Mouse (Mus musculus): ENCODE data around the gene Filip1l.

Gene Filip1l

GRCm38 (mm10) chr16:57484043-57484795 is 131.3 kb downstream of the Filip1l start:
- DNase-seq (ENCODE audit: low spot score): no peak

- no peak for DNase-seq (ENCODE audit: low spot score)
These were observed 132.4 kb downstream of the Filip1l start for GRCm38 (mm10) chr16:57485265-57485664.

- no peak for DNase-seq (ENCODE audit: low spot score)
These were observed 133.4 kb downstream of the Filip1l start for GRCm38 (mm10) chr16:57486266-57486665.

GRCm38 (mm10) chr16:57488661-57489060 is 135.8 kb downstream of the Filip1l start:
- no peak for DNase-seq (ENCODE audit: low spot score)

- DNase-seq (ENCODE audit: low spot score): no peak
These were observed 137.8 kb downstream of the Filip1l start for GRCm38 (mm10) chr16:57490691-57491090.

GRCm38 (mm10) chr16:57491853-57492252 is 139.0 kb downstream of the Filip1l start:
- DNase-seq (ENCODE audit: low spot score): peak; percentile 53

- peak; percentile 25 for DNase-seq (ENCODE audit: low spot score)
These were observed 142.7 kb downstream of the Filip1l start for GRCm38 (mm10) chr16:57495476-57496203.

GRCm38 (mm10) chr16:57496437-57497173 is 143.7 kb downstream of the Filip1l start:
- DNase-seq (ENCODE audit: low spot score): no peak

- no peak for DNase-seq (ENCODE audit: low spot score)
These were observed 148.0 kb downstream of the Filip1l start for GRCm38 (mm10) chr16:57500851-57501250.

GRCm38 (mm10) chr16:57502230-57502629 is 149.3 kb downstream of the Filip1l start:
- no peak for DNase-seq (ENCODE audit: low spot score)

GRCm38 (mm10) chr16:57502761-57503160 is 149.9 kb downstream of the Filip1l start:
- no peak for DNase-seq (ENCODE audit: low spot score)

- no peak for DNase-seq (ENCODE audit: low spot score)
These were observed 151.8 kb downstream of the Filip1l start for GRCm38 (mm10) chr16:57504728-57505127.

GRCm38 (mm10) chr16:57506133-57506532 is 153.2 kb downstream of the Filip1l start:
- no peak for DNase-seq (ENCODE audit: low spot score)

- no peak for DNase-seq (ENCODE audit: low spot score)
These were observed 155.5 kb downstream of the Filip1l start for GRCm38 (mm10) chr16:57508351-57508750.

GRCm38 (mm10) chr16:57509099-57509498 is 156.2 kb downstream of the Filip1l start:
- DNase-seq (ENCODE audit: low spot score): no peak

GRCm38 (mm10) chr16:57513562-57513961 is 160.7 kb downstream of the Filip1l start:
- no peak for DNase-seq (ENCODE audit: low spot score)

GRCm38 (mm10) chr16:57514371-57514770 is 161.5 kb downstream of the Filip1l start:
- DNase-seq (ENCODE audit: low spot score): no peak

- DNase-seq (ENCODE audit: low spot score): no peak
These were observed 162.7 kb downstream of the Filip1l start for GRCm38 (mm10) chr16:57515636-57516035.

GRCm38 (mm10) chr16:57525046-57525445 is 172.2 kb downstream of the Filip1l start:
- DNase-seq (ENCODE audit: low spot score): no peak

GRCm38 (mm10) chr16:57525476-57525875 is 172.6 kb downstream of the Filip1l start:
- DNase-seq (ENCODE audit: low spot score): no peak

- DNase-seq (ENCODE audit: low spot score): no peak
These were observed 174.0 kb downstream of the Filip1l start for GRCm38 (mm10) chr16:57526893-57527292.

GRCm38 (mm10) chr16:57528457-57528856 is 175.6 kb downstream of the Filip1l start:
- no peak for DNase-seq (ENCODE audit: low spot score)

GRCm38 (mm10) chr16:57530547-57530946 is 177.7 kb downstream of the Filip1l start:
- no peak for DNase-seq (ENCODE audit: low spot score)
